Mouse (Mus musculus) liver, adult 2 months (tissue): ENCODE data around the gene Lyve1.

Experiments
- CTCF ChIP-seq: fragments of 200-500 bp; IDR thresholded peaks from 2 replicates; pipeline ENCODE4 v1.5.1; 2011; ENCODE audit warnings: low read depth, low read length, control low read depth
- POLR2A ChIP-seq: fragments of 200-500 bp; IDR thresholded peaks from 2 replicates; pipeline ENCODE4 v1.6.1; 2011; ENCODE audit warnings: low read length, control low read depth; ENCODE audit not compliant: insufficient read depth; ENCODE audit errors: extremely low read depth

- TF ChIP-seq CTCF (no peak), POLR2A (no peak)
These were observed 11.4 kb downstream of the Lyve1 start for GRCm38 (mm10) chr7:110851541-110852203.
